Mouse (Mus musculus) Patski (cell line): ENCODE results near the gene Cuta. TPM values are rescaled to one million over a fixed set of nuclear protein-coding genes. Genes with fewer than 3 reads are reported as not detected.

Experiments
- ATAC-seq: fragments of 100-300 bp; one replicate; pipeline ENCODE4 v1.8.0; 2021
- CTCF ChIA-PET: fragments of 350-600 bp; sonication (Branson Sonifier 250); formaldehyde crosslinking; loops from one replicate; lab custom pipeline; 2022; ENCODE audit warnings: inconsistent platforms; lab: Charles Lee
- POLR2A ChIA-PET: fragments of 350-600 bp; sonication (Branson Sonifier 250); formaldehyde crosslinking; loops from one replicate; lab custom pipeline; 2022; ENCODE audit warnings: antibody characterized with exemption, inconsistent platforms; lab: Charles Lee
- DNase-seq: peaks from one replicate; pipeline ENCODE4 v3.0.0-alpha.2; 2011; ENCODE audit warnings: low read depth, low spot score
- H3K27me3 ChIP-seq: fragments of 371-371 bp; one replicate; pipeline ENCODE4 v1.5.1; 2021
- CTCF ChIP-seq: fragments of 100-300 bp; IDR thresholded peaks from one replicate; pipeline ENCODE4 v1.5.1; 2021
- in situ Hi-C: fragments of 300-500 bp; cut with MboI; formaldehyde crosslinking; loops from 3 replicates; pipeline ENCODE4 v1.11.1; 2018; ENCODE audit warnings: low pct_unique_long_range_greater_than_20kb, mixed read lengths
- polyA plus RNA-seq: library from polyadenylated mRNA; unstranded; gene quantifications from one replicate; pipeline ENCODE4 v1.2.3, GENCODE M21; 2021

Gene Cuta
- polyA plus RNA-seq, 1 experiment from 2014 or later: 119 TPM

- in situ Hi-C loops: no loop called here
- no peak for TF ChIP-seq CTCF
- H3K27me3 ChIP-seq: no peaks in the 10 kb centered on the region
- DNase-seq (no peak), ATAC-seq (no peak)
- ChIA-PET CTCF (no interaction called here), POLR2A (interaction anchor here (0.7 kb wide), 2 partner anchors 12 to 62 kb away, joined by 3 read pairs; no protein-coding TSS in a partner anchor)
Observed at GRCm38 (mm10) chr17:26971247-26971905, 32.0 kb upstream of the Cuta start.

GRCm38 (mm10) chr17:26970221-26970620, 30.9 kb upstream of the Cuta start:
- H3K27me3 ChIP-seq: no peaks in the 10 kb centered on the region
- DNase-seq: no peak
- ChIA-PET POLR2A (no interaction called here), CTCF (interaction anchor here (1.1 kb wide), 1 partner anchor 32 kb away, joined by 3 read pairs; no protein-coding TSS in a partner anchor)
- ATAC-seq: no peak
- no peak for TF ChIP-seq CTCF
- in situ Hi-C loops: no loop called here

GRCm38 (mm10) chr17:26969257-26969656, 29.9 kb upstream of the Cuta start:
- ATAC-seq (no peak), DNase-seq (no peak)
- POLR2A ChIA-PET: interaction anchor here (2.6 kb wide), 1 partner anchor 13 kb away, joined by 13 read pairs; no protein-coding TSS in a partner anchor
- TF ChIP-seq CTCF: no peak
- CTCF ChIA-PET: interaction anchor here (1.0 to 1.2 kb wide), 2 partner anchors 9 to 187 kb away, joined by 3 read pairs; no protein-coding TSS in a partner anchor
- no peaks in the 10 kb centered on the region for H3K27me3 ChIP-seq
- in situ Hi-C loops: no loop called here

GRCm38 (mm10) chr17:26968200-26968611, 28.8 kb upstream of the Cuta start:
- CTCF ChIA-PET: interaction anchor here (1.2 kb wide), 1 partner anchor 188 kb away, joined by 3 read pairs; no protein-coding TSS in a partner anchor
- DNase-seq: no peak
- in situ Hi-C loops: no loop called here
- no peaks in the 10 kb centered on the region for H3K27me3 ChIP-seq
- ATAC-seq: no peak
- POLR2A ChIA-PET: interaction anchor here (2.6 kb wide), 1 partner anchor 12 kb away, joined by 13 read pairs; no protein-coding TSS in a partner anchor
- TF ChIP-seq CTCF: no peak

GRCm38 (mm10) chr17:26967477-26967876, 28.1 kb upstream of the Cuta start:
- ChIA-PET CTCF (no interaction called here), POLR2A (interaction anchor here (2.6 kb wide), 1 partner anchor 11 kb away, joined by 13 read pairs; no protein-coding TSS in a partner anchor)
- DNase-seq (no peak), ATAC-seq (no peak)
- no peaks in the 10 kb centered on the region for H3K27me3 ChIP-seq
- in situ Hi-C loops: no loop called here
- no peak for TF ChIP-seq CTCF

- CTCF ChIA-PET: interaction anchor here (1.0 kb wide), 1 partner anchor 35 kb away, joined by 3 read pairs; no protein-coding TSS in a partner anchor
- in situ Hi-C loops: no loop called here
- POLR2A ChIA-PET: interaction anchor here (2.6 kb wide), 1 partner anchor 10 kb away, joined by 13 read pairs; no protein-coding TSS in a partner anchor
- no peaks in the 10 kb centered on the region for H3K27me3 ChIP-seq
- DNase-seq (no peak), ATAC-seq (no peak)
- no peak for TF ChIP-seq CTCF
Observed at GRCm38 (mm10) chr17:26966993-26967392, 27.6 kb upstream of the Cuta start.

GRCm38 (mm10) chr17:26961572-26962240, 22.3 kb upstream of the Cuta start:
- ATAC-seq: no peak
- ChIA-PET CTCF (no interaction called here), POLR2A (no interaction called here)
- DNase-seq: no peak
- no peak for TF ChIP-seq CTCF
- in situ Hi-C loops: no loop called here
- H3K27me3 ChIP-seq: no peaks in the 10 kb centered on the region

GRCm38 (mm10) chr17:26959815-26960214, 20.4 kb upstream of the Cuta start:
- in situ Hi-C loops: no loop called here
- DNase-seq (no peak), ATAC-seq (no peak)
- POLR2A ChIA-PET: no interaction called here
- TF ChIP-seq CTCF: no peak
- H3K27me3 ChIP-seq: no peaks in the 10 kb centered on the region
- CTCF ChIA-PET: no interaction called here

GRCm38 (mm10) chr17:26958880-26959279, 19.5 kb upstream of the Cuta start:
- in situ Hi-C loops: no loop called here
- CTCF ChIA-PET: no interaction called here

GRCm38 (mm10) chr17:26957872-26958271, 18.5 kb upstream of the Cuta start:
- ChIA-PET CTCF (no interaction called here), POLR2A (interaction anchor here (2.5 kb wide), 1 partner anchor 10 kb away, joined by 13 read pairs; no protein-coding TSS in a partner anchor)
- no peak for TF ChIP-seq CTCF
- no peak for ATAC-seq
- no peaks in the 10 kb centered on the region for H3K27me3 ChIP-seq
- in situ Hi-C loops: no loop called here
- DNase-seq: no peak

More at GRCm38 (mm10) chr17:26958880-26959279, 19.5 kb upstream of the Cuta start:
- H3K27me3 ChIP-seq: no peaks in the 10 kb centered on the region
- no peak for DNase-seq
- POLR2A ChIA-PET: interaction anchor here (0.9 kb wide), 1 partner anchor 13 kb away, joined by 3 read pairs; no protein-coding TSS in a partner anchor
- no peak for TF ChIP-seq CTCF
- no peak for ATAC-seq

GRCm38 (mm10) chr17:26956895-26957294, 17.5 kb upstream of the Cuta start:
- DNase-seq: no peak
- CTCF ChIA-PET: interaction anchor here (1.4 kb wide), 1 partner anchor 16 kb away, joined by 4 read pairs; the partner anchor contains the start of gene Syngap1
- no peak for ATAC-seq
- POLR2A ChIA-PET: interaction anchor here (1.3 to 2.5 kb wide), 2 partner anchors 11 to 19 kb away, joined by 6 to 13 read pairs; no protein-coding TSS in a partner anchor
- H3K27me3 ChIP-seq: no peaks in the 10 kb centered on the region
- in situ Hi-C loops: no loop called here
- TF ChIP-seq CTCF: no peak
